10 mouse cellular contexts compared by ENCODE assay signal in genomic region chr6:74903551-74903950, GRCm38 (mm10).
"Had no signal": no experiment of that assay in that cellular context is flagged by ENCODE, and none has a peak within 500 bp of the region (broad histone marks: within the 10 kb centered on the region; RNA-seq: fewer than 3 reads in every experiment).

No protein-coding gene starts in this region.

- DNase-seq: liver, postnatal 0 days; lung, embryonic 14.5 days; lung, postnatal 10 days; lung, postnatal 4 days; right cerebral cortex, postnatal 25 days; thymus, adult 18-20 months; thymus, postnatal 14 days; thymus, postnatal 36 days had no signal

- ATAC-seq: liver, postnatal 0 days; midbrain, embryonic 13.5 days; midbrain, embryonic 15.5 days had no signal
